Mouse (Mus musculus): ENCODE measurements at regions not wholly inside any gene's neighbourhood (a gene's known extent, or its start where the extent isn't known, plus 50 kb on each side); places are given as distances from the start of the nearest gene placed in this dataset.
"Not testable (repeated sequence)": the region's sequence is repeated elsewhere in the genome, so short reads cannot be mapped to it uniquely, and the experiment has no call there.

DNA sequence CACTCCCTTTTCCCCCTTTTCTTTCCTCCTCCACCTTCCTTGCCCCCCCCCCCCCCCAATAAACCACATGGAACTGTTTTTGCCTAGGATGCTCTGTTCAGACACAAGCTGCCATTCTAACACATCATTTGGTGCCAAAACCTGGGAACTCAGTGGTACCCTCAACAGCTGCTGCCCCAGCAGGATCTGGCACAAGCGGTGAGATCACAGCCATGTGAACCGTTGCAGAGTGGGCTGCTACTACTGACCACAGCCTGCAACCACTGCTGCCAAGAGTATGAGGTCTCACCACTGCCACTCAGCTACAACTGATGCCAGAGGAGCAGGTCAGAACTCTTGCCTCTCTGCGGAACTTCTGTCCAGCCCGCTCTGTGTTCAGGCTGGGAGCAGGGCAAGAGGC, 206.2 kb downstream of the Pcsk1 start:
- no peak for DNase-seq (ENCODE audit: low spot score in 2 of 2)

DNA sequence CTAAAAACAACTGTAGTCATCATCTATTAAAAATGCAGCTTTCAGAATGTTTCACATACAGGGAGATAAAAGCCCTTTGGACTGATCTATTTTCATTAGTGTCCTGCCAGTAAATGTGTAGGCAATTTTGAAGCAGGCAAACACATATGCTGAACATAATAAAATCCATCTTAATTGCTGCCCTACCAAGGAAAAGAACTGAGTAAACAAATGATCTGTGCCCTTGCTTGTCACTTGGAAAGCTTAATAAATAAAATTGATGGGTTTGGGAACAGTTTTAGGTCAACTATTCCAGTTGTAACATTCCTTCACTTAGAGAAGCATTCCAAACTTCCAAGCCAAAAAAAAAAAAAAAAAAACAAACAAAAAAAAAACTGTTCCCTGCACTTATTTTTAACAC, 230.2 kb downstream of the Pcsk1 start:
- DNase-seq (ENCODE audit: low spot score in 2 of 2): no peak

DNA sequence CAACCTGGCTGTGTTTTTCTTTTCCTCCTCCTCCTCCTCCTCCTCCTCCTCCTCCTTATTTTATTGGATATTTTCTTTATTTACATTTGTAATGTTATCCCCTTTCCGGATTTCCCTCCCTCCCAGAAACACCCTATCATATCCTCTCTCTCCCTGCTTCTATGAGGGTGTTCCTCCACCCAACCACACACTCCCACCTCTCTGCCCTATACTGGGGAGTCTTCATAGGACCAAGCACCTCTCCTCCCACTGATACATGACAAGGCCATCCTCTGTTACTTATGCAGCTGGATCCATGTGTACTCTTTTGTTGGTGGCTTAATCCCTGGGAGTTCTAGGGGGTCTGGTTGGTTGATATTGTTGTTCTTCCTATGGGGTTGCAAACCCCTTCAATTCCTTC, 230.6 kb downstream of the Pcsk1 start:
- no peak for DNase-seq (ENCODE audit: low spot score in 2 of 2)

DNA sequence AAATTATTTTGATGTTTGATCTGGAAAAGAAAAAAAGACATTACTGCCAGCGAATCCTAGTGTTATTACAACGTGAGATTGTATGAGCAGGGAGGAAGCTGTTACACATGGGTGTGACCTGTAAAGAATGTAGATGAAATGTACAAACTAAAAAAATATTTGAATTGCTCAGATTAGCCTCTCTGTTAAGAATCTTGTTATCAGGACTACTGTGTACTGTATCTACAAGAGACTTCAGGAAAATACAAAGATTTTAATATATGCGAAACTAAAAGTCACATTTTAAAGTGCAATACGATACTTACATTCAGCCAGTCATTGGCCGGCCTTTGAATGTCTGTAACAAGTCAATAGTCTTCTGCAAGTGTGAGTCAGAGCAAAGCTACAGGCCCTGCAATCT, 247.4 kb downstream of the Pcsk1 start:
- no peak for DNase-seq (ENCODE audit: low spot score in 2 of 2)

DNA sequence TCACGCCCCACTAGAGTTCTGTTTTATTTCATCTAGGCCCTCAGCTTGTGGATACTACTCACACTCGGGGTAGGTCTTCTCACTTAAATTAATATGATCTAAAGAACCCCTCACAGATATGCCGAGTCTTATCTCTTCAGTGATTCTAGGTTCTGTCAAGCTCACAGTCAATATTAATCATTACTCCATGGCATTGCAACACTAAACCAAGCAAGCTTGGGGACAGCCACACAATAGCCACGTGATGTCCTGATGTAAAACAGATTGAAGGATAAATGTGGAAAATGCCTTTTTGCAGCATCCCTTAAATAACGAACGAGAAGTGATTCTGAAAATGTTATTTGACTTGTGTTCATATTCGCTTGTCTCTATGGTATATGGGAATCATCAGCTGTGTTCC, 253.8 kb downstream of the Pcsk1 start:
- no peak for DNase-seq (ENCODE audit: low spot score in 2 of 2)

DNA sequence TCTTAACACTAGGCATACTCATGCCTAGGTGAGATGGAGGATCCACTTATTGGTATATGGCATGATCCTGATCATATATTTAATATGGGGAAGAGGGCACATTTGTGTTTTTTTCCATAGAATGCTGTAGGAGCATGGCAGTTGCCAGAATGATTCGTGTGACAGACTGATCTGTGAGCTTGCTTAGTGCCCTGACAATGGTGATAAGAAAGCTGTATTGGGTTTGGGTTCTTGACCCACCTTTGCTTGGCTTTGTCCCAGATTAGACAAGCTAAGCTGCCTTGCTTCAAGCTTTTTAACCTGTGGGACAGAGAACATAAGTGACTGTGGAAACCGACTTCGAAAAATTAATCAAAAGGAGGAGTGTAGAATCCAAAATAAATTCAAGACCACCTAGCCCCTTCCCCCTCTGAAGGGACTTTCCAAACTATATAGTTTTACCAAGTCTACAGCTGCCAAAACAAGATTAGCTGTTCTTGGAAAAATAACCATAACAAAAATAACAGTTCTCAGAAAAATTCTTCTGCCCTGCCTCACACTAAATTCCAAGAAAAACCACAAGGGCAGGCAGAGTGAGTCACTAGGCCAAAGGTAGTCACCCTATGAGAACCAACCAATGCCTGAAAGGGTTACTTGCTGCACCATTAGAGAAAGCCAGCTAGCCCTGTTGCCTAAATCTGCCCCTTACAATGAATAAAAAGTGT, 277.2 kb downstream of the Pcsk1 start:
- DNase-seq (ENCODE audit: low spot score in 2 of 2): no peak

DNA sequence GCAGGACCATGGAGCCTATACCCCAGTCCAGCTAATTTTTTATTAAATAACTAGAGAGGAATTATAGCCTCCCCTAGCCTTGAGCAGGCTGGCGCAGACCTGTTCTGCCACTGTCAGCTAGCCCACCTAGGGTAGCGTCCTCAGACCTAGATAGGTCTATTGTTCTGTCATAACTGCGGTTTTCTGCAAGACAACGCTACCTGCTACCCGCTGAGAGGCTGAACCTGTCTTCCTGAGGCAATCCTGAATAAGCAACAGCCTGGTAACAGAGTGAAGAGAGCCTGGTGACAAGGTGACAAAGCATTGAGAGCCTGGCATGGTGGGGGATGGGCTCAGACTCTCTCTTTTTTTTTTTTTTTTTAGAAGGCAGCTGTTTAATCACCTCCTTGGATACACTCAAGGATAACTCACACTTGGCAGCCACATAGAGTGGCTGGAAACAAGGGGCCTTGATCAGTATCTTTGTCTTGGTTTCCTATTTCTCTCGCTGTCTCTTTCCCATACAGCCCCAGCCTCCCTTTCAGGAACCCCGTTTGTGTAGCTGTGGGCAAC, 278.7 kb downstream of the Pcsk1 start:
- no peak for DNase-seq (ENCODE audit: low spot score in 2 of 2)

DNA sequence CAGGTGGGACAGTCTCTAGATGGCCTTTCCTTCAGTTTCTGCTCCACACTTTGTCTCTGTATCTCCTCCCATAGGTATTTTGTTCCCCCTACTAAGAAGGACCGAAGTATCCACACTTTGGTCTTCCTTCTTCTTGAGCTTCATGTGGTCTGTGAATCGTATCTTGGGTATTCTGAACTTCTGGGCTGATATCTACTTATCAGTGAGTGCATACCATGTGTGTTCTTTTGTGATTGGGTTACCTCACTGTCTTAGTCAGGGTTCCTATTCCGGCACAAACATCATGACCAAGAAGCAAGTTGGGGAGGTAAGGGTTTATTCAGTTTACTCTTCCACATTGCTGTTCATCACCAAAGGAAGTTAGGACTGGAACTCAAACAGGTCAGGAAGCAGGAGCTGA, 287.5 kb downstream of the Pcsk1 start:
- not testable (repeated sequence) for DNase-seq (ENCODE audit: low spot score in 2 of 2)

DNA sequence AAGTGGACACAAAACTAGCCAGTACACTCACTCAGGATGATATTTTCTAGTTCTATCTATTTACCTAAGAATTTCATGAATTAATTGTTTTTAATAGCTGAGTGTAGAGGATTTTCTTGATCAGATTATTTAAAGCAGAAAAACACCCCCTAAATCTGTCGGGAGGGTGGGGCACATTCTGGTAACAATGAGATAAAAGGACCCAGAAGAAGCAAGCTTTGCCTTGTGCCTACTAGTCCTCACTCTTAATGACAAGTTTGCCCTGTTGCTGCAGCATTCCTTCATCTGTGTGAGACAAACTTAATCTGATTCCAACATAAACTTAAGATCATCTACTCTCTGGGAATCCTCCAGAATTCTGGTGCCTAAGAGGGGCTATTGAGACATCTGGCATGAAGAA, 288.1 kb downstream of the Pcsk1 start:
- no peak for DNase-seq (ENCODE audit: low spot score in 2 of 2)

DNA sequence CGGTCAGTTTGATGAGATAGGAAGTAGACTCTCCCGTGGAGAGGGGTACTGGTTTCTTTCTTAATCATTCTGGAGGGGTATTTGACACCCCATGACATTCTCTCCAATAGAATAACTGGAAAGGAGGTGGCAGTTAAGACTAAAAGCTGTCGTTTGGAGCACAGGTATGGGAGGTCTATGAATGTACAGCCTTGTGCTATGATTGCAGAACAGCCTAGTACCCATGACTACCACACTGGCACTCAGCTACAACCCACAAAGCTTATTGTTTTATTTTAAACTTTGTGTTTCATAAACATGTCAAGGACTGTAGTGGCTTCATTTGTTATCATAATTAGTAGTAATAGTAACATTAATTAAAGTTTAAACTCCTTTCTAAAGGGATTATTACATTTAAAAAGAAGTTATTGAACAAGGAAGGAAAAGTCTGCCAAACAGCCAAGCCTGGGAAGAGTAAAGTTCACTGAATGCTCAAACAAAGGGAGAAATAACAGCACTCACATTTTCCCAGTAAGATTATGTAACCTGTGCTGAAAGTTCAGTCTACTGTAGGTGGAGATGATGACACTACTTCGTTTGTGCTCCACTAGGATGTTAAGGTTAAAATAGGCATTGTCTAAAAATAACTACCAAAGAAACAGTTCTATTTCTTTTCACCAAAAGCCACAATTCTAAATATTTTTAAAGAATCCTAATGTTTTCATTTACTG, 295.2 kb downstream of the Pcsk1 start:
- DNase-seq (ENCODE audit: low spot score in 2 of 2): no peak

DNA sequence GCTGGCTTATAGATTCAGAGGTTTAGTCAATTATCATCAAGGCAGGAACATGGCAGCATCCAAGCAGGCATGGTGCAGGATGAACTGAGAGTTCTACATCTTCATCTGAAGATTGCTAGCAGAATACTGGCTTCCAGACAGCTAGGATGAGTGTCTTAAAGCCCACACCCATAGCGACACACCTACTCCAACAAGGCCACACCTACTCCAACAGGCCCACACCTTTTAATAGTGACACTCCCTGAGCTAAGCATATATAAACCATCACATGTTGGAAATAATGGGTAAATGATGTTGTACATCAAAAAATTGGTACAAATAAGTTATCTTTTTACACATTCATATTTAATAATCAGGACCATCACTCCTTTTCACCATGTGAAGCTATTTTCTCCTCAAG, 299.6 kb downstream of the Pcsk1 start:
- no peak for DNase-seq (ENCODE audit: low spot score in 2 of 2)

DNA sequence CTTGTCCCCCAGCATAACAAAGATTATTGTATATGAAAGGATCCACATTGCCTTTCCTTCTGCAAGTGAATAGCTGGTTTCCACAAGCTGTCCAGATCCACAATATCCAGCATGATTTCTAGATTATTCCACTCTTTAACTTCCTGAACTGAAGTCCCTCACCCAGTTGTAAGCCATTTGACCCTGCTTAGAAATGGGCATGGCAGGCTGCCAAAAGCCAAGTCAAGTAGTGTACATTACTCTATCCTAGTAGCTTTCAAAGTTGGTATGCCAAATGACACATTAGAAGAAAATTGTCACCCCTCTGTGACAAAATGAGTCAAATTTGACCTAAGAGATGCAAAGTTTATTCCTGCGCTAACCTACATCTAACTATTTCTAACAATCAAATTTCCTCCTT, 300.6 kb downstream of the Pcsk1 start:
- DNase-seq (ENCODE audit: low spot score in 2 of 2): no peak

DNA sequence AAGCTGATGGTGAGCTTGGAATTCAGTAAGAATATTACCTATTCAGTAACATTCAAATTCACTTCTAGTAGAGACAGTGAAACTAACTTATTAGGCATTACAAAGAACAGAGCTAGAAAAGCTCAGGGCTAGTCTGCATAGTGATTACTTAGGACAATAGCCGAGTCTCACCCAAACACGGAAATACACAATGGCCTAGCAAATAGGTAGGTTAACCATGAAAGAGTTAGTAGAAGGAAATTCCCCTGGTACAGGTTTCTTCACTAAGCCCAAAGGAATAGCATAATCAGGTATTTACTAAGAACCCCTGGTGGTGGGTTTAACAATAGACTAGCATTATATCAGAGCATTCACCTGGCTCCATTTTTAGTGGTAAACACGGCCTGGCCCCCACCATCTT, 306.7 kb upstream of the Ell2 start:
- not testable (repeated sequence) for DNase-seq (ENCODE audit: low spot score in 2 of 2)

DNA sequence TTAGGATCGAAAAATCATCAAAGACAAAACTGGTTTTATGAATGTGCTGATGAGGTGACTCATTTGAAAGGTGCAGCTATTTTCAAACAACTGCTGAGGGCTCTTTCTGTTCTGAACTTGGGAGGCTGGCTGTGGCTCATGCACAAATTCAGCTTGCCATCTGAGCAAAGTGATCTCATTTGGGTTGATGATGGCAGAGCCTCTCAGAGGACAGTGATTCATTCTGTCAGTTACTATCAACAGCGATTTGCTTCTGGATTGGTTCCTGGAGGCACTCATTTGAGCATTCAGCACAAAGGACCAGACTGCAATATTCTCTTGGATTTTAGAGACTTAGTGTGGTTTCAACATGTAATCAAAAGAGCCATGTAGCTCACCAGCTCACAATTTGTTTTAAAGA, 285.8 kb upstream of the Ell2 start:
- DNase-seq (ENCODE audit: low spot score in 2 of 2): peak in 1 of 2 experiments; percentile 8

DNA sequence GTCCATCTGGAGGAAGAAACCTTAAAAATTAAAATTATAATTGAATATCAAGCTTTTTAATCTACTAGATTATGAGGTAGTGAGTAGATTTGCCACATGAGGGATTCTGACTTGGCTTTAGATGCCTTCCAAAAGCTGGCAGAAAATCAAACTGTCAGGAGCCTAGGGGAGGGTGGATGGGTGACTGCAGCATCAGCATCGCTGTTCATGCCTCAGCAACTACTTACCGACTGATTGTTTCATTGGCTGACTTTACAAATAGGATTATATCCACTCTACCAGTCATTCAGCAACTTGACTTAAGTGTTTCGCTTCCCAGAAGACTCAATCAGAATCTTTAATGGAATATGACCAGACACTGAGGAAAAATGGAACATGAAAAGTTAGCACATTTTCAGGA, 279.6 kb upstream of the Ell2 start:
- DNase-seq (ENCODE audit: low spot score in 2 of 2): no peak

DNA sequence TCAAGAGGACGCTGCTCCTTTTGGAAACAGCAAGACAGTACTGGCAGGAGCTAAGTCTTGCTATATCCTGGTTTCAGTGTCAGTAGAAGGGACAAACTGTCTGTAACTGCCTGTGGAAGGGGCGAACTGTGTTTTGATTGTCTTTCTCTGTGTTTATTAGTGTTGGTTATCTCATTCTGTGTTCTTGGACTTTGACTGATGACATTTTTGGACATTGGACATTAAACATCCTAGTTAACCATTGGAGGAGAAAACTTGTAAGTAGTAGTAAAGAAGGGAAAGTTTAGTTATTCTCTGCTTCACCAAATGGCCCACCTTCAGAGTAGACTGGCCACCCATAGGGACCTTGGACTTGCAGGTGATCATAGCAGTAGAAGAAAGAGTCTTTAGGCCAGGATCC, 267.4 kb upstream of the Ell2 start:
- no peak for DNase-seq (ENCODE audit: low spot score in 2 of 2)

DNA sequence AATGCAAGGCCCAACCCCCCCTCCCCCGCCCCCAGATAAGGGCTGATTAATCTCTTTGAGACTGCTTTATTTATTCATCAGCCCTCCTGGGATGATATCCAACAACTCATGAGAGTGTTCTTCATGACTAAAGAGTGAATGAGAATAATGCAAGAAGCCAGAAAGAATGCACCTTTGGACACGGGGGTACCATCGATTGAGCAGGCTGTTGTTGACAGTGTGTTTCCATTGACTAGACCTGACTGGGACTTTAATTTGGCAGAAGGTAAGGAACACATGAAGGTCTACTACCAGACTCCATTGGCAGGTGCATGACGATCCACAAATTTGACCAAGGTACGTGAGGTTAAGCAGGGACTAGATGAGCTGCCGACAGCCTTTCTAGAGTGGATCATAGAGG, 266.5 kb upstream of the Ell2 start:
- DNase-seq (ENCODE audit: low spot score in 2 of 2): no peak

DNA sequence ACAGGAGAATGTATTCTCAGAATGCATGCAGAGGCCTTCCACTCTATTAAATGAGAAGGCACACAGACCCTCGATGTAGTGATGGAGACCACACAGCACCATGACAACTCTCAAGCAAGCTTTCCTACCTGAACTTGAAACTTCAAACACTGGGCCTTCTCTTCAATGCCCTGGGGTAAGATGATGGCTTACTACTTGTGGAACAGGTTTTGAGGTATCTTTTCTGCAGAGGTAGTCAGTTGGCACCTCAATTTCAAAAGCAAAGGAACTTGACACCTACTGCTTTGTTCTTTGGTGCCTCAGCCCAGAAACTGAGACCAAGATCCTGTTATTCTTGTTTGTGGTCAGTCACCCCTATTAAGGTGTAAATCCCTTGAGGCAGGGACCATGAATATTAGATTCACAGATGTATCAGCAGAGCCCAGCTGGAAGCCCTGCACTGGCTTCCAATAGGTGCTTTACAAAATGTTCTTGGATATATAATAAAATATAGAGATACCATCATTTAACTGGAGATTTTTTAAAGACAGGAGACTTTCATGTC, 246.2 kb upstream of the Ell2 start:
- DNase-seq (ENCODE audit: low spot score in 2 of 2): no peak

DNA sequence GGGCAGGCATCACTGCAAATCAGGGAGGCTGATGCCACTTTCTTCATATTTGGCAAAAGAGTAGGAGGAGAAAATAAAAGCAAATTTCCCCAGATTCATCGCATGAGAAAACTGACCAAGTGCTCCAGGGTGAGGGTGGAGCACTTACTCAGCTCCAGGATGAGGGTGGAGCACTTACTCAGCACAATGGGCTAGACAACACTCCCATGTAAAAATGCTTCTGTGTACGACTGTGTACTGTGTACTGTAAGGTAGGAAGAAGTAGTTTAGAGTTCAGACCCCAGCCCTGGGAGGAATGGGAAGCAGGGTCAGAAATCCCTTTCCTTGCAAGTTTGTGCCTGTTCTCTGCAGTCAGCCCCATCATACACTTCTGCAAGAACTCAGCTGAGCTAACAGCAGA, 245.3 kb upstream of the Ell2 start:
- DNase-seq (ENCODE audit: low spot score in 2 of 2): no peak

DNA sequence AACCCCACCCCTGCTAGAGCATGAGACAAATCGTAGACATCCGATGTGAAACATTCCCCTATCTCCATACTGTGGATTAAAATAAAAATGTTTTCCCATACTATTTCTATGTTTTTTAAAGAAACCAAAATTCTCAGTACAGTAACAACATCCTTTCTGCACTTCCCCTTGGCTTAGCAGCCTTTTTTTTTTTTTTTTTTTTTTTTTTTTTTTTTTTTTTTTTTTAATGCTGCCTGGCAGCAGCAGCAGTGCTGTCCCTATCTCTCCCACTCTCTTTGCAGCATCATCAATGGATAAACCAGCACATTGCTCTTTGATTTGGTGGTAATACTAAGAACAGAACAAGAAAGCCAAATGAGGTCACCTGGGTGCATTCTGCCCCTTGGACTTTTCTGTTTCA, 239.3 kb upstream of the Ell2 start:
- DNase-seq (ENCODE audit: low spot score in 2 of 2): no peak

DNA sequence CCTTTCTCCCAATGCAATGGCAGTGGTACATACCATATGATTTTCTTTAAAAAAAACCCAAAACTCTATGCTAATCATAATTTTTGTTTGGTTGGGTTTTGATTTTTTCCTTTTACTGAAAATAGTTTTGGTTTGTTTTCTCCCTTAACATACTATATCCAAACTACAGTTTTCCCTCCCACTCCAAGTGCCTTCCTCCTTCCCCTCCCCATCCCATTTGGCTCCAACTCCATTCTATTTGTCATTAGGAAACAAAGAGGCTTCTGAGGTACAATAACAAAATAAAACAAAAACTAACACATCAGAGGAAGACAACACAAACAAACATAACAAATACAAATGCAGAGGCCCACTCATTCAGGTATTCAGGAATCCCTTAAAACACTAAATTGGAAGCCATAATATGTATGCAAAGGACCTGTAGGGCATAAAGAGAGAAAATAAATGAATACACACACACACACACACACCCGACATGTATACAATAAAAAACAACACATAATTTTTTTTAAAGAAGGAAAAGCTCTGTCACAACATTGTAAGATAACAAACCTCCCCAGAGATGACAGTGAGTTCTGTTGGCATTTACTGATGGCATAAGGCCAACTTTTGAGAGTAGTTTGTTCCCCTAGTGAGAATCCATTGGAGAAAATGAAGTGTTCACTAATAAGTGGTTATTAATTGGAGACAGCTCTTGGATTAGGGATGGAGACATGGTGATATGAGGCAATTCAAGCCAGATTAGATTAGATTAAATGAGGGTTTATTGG, 230.5 kb upstream of the Ell2 start:
- no peak for DNase-seq (ENCODE audit: low spot score in 2 of 2)

DNA sequence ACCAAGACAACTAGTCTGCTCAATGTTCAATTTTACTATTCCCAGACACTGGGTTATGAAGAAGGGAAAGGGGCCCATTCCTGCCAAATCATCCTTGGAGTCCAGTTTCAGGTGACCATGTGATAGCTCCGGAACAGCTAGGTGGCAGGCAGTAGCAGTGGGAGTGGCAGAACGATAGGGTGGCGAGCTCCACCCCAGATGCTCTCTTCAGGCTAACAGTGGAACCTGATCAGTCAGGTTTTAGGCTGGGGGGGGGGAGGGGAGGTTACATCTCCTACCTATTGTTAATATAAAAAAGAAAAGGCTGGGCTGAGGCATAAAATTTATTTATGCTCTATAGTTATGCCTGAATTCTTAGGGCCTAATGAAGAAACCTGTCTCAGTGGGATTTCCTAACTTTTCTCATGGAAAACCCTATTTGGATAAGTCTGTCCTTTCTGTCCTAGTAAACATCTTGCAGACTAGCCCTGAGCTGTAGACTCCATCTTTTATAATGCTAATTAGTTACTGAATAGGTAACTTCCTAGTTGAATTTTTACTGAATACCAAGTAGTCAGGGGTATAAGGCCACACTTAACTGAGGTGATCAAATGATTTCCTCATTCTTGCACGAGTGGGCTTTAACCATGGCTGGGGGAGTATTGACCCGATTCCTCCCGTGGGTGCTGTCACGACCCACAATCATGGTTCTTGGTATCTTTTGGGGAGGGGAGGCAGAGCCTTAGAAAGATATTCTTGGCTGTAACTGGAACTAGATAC, 223.2 kb upstream of the Ell2 start:
- not testable (repeated sequence) for DNase-seq (ENCODE audit: low spot score in 2 of 2)
